Mouse (Mus musculus) testis, adult 2 months (tissue): Measurements from ENCODE around the gene C1ql4.

ENCODE experiments used
- CTCF ChIP-seq: fragments of 200-500 bp; IDR thresholded peaks from 2 replicates; pipeline ENCODE4 v1.5.1; 2012; ENCODE audit warnings: low read depth, mild to moderate bottlenecking, inconsistent platforms, low read length, moderate library complexity; ENCODE audit not compliant: control insufficient read depth, insufficient read depth, insufficient replicate concordance
- POLR2A ChIP-seq: fragments of 200-500 bp; IDR thresholded peaks from 2 replicates; pipeline ENCODE4 v1.6.1; 2012; ENCODE audit warnings: low read depth, mild to moderate bottlenecking, inconsistent platforms, low read length, moderate library complexity; ENCODE audit not compliant: control insufficient read depth

GRCm38 (mm10) chr15:99114312-99115064 lies 26.9 kb upstream of the C1ql4 start:
- TF ChIP-seq CTCF: no peak
- TF ChIP-seq POLR2A: no peak
